In genomic region chr1:125693541-125693940, GRCm38 (mm10) we compare ENCODE assay signal across 31 mouse cellular contexts. TPM values are rescaled to one million over a fixed set of nuclear protein-coding genes. Genes with fewer than 3 reads are reported as not detected.
DNase-seq lines count a peak whose midpoint lies in the region; ATAC-seq and TF ChIP-seq lines count a peak whose summit lies in the region.
"Had no signal": no experiment of that assay in that cellular context is flagged by ENCODE, and none has a peak within 500 bp of the region (broad histone marks: within the 10 kb centered on the region; RNA-seq: fewer than 3 reads in every experiment).

No protein-coding gene starts in this region.

- no peak for TF ChIP-seq EP300 in stomach, postnatal 0 days (optimal IDR thresholded peaks at IDR 0.05)

- peak; percentile 14 for DNase-seq in kidney, adult 9 months
- DNase-seq in adipocyte (ENCODE audit: low spot score): peak; percentile 66
- DNase-seq in stomach, postnatal 0 days (ENCODE audit: low spot score): no peak
- DNase-seq: adrenal gland, postnatal 10 days; cerebellum, adult 2 months; cerebellum, postnatal 36 days; embryo, embryonic 11 days; gastrocnemius, postnatal 10 days; heart, postnatal 10 days; left cerebral cortex, postnatal 4 days; right cerebral cortex, adult 18-20 months; right cerebral cortex, postnatal 4 days; thymus, adult 18-20 months; thymus, postnatal 4 days had no signal

- no peaks in the 10 kb centered on the region for H3K36me3 ChIP-seq in kidney, embryonic 14.5 days (ENCODE audit: control insufficient read depth, insufficient read depth, low read length)
- H3K36me3 ChIP-seq in liver, embryonic 15.5 days (replicated peaks): no peaks in the 10 kb centered on the region
- no peaks in the 10 kb centered on the region for H3K36me3 ChIP-seq in liver, embryonic 12.5 days
- no peaks in the 10 kb centered on the region for H3K36me3 ChIP-seq in stomach, postnatal 0 days (ENCODE audit: control insufficient read depth, insufficient read depth, low read length)
- no peaks in the 10 kb centered on the region for H3K36me3 ChIP-seq in midbrain, embryonic 16.5 days (ENCODE audit: control insufficient read depth, insufficient read depth, low read length)
- H3K36me3 ChIP-seq: embryonic facial prominence, embryonic 15.5 days; hindbrain, embryonic 10.5 days; intestine, embryonic 15.5 days; limb, embryonic 15.5 days; lung, embryonic 15.5 days; midbrain, embryonic 15.5 days; stomach, embryonic 15.5 days had no signal

- no peak for TF ChIP-seq CTCF in stomach, postnatal 0 days (IDR thresholded peaks at IDR 0.05; ENCODE audit: low read depth)

- no peak overlapping the region for H3K9ac ChIP-seq in kidney, embryonic 14.5 days (ENCODE audit: low read depth, low read length)
- no peak overlapping the region for H3K9ac ChIP-seq in liver, embryonic 15.5 days
- H3K9ac ChIP-seq in liver, embryonic 12.5 days: no peak overlapping the region
- H3K9ac ChIP-seq in stomach, postnatal 0 days (ENCODE audit: low read length): no peak overlapping the region
- H3K9ac ChIP-seq in midbrain, embryonic 16.5 days (ENCODE audit: low read depth, low read length): no peak overlapping the region
- H3K9ac ChIP-seq: embryonic facial prominence, embryonic 15.5 days; intestine, embryonic 15.5 days; limb, embryonic 15.5 days; lung, embryonic 15.5 days; midbrain, embryonic 15.5 days; stomach, embryonic 15.5 days had no signal

- no peak for ATAC-seq in kidney, embryonic 14.5 days (ENCODE audit: low FRiP score, low TSS enrichment)
- ATAC-seq in liver, embryonic 15.5 days (ENCODE audit: insufficient read depth): no peak
- ATAC-seq in liver, embryonic 12.5 days: no peak
- no peak for ATAC-seq in stomach, postnatal 0 days (ENCODE audit: low FRiP score, low TSS enrichment)
- no peak for ATAC-seq in midbrain, embryonic 16.5 days
- ATAC-seq: activated CD4-positive, CD25-positive, alpha-beta regulatory T cell, adult 4 months; forebrain, embryonic 16.5 days; hindbrain, embryonic 16.5 days; midbrain, embryonic 15.5 days had no signal

- H3K27me3 ChIP-seq in kidney, embryonic 14.5 days (ENCODE audit: control insufficient read depth, insufficient read depth, low read length): no peaks in the 10 kb centered on the region
- no peaks in the 10 kb centered on the region for H3K27me3 ChIP-seq in liver, embryonic 15.5 days
- H3K27me3 ChIP-seq in liver, embryonic 12.5 days (replicated peaks): no peaks in the 10 kb centered on the region
- H3K27me3 ChIP-seq in stomach, postnatal 0 days (ENCODE audit: control insufficient read depth, insufficient read depth, low read length): no peaks in the 10 kb centered on the region
- H3K27me3 ChIP-seq in midbrain, embryonic 16.5 days (ENCODE audit: control insufficient read depth, insufficient read depth, low read depth, low read length): no peaks in the 10 kb centered on the region
- H3K27me3 ChIP-seq: embryonic facial prominence, embryonic 15.5 days; intestine, embryonic 15.5 days; limb, embryonic 15.5 days; lung, embryonic 15.5 days; midbrain, embryonic 15.5 days; stomach, embryonic 15.5 days had no signal

- no peak overlapping the region for H3K4me3 ChIP-seq in kidney, embryonic 14.5 days (ENCODE audit: low read length)
- no peak overlapping the region for H3K4me3 ChIP-seq in liver, embryonic 15.5 days (replicated peaks)
- no peak overlapping the region for H3K4me3 ChIP-seq in liver, embryonic 12.5 days
- H3K4me3 ChIP-seq in stomach, postnatal 0 days (ENCODE audit: low read depth, low read length): no peak overlapping the region
- no peak overlapping the region for H3K4me3 ChIP-seq in midbrain, embryonic 16.5 days (ENCODE audit: low read depth, low read length)
- H3K4me3 ChIP-seq: embryonic facial prominence, embryonic 15.5 days; hindbrain, embryonic 10.5 days; intestine, embryonic 15.5 days; limb, embryonic 15.5 days; lung, embryonic 15.5 days; midbrain, embryonic 15.5 days; stomach, embryonic 15.5 days had no signal

- H3K4me2 ChIP-seq in kidney, embryonic 14.5 days (replicated peaks; ENCODE audit: low read depth, low read length): no peak overlapping the region
- no peak overlapping the region for H3K4me2 ChIP-seq in liver, embryonic 15.5 days
- no peak overlapping the region for H3K4me2 ChIP-seq in liver, embryonic 12.5 days
- no peak overlapping the region for H3K4me2 ChIP-seq in stomach, postnatal 0 days (replicated peaks; ENCODE audit: low read depth)
- H3K4me2 ChIP-seq in midbrain, embryonic 16.5 days (ENCODE audit: low read length): no peak overlapping the region
- H3K4me2 ChIP-seq: embryonic facial prominence, embryonic 15.5 days; heart, embryonic 11.5 days; limb, embryonic 15.5 days; lung, embryonic 15.5 days; midbrain, embryonic 15.5 days; stomach, embryonic 15.5 days had no signal

- no peaks in the 10 kb centered on the region for H3K9me3 ChIP-seq in kidney, embryonic 14.5 days (ENCODE audit: control insufficient read depth, low read length)
- H3K9me3 ChIP-seq in liver, embryonic 15.5 days (replicated peaks): no peaks in the 10 kb centered on the region
- H3K9me3 ChIP-seq in liver, embryonic 12.5 days (replicated peaks): no peaks in the 10 kb centered on the region
- H3K9me3 ChIP-seq in stomach, postnatal 0 days (ENCODE audit: control insufficient read depth, low read length): no peaks in the 10 kb centered on the region
- no peaks in the 10 kb centered on the region for H3K9me3 ChIP-seq in midbrain, embryonic 16.5 days (replicated peaks; ENCODE audit: control insufficient read depth, low read length, poor library complexity, severe bottlenecking)
- H3K9me3 ChIP-seq: embryonic facial prominence, embryonic 15.5 days; hindbrain, embryonic 10.5 days; intestine, embryonic 15.5 days; limb, embryonic 15.5 days; lung, embryonic 15.5 days; midbrain, embryonic 15.5 days; stomach, embryonic 15.5 days had no signal

- H3K27ac ChIP-seq in kidney, embryonic 14.5 days (ENCODE audit: low read depth, low read length): no peak overlapping the region
- H3K27ac ChIP-seq in liver, embryonic 15.5 days (replicated peaks): 0 out of 2 replicates have a peak overlapping the region, but pooled peaks have one; percentile 41
- H3K27ac ChIP-seq in liver, embryonic 12.5 days: no peak overlapping the region
- H3K27ac ChIP-seq in stomach, postnatal 0 days (replicated peaks): 0 out of 2 replicates have a peak overlapping the region, but pooled peaks have one; percentile 35
- H3K27ac ChIP-seq in midbrain, embryonic 16.5 days (ENCODE audit: low read length): no peak overlapping the region
- H3K27ac ChIP-seq: embryonic facial prominence, embryonic 15.5 days; hindbrain, embryonic 10.5 days; intestine, embryonic 15.5 days; limb, embryonic 15.5 days; lung, embryonic 15.5 days; macrophage; midbrain, embryonic 15.5 days; stomach, embryonic 15.5 days had no signal

- H3K4me1 ChIP-seq in kidney, embryonic 14.5 days (ENCODE audit: control insufficient read depth, insufficient read depth, low read length): no peaks in the 10 kb centered on the region
- H3K4me1 ChIP-seq in liver, embryonic 15.5 days (replicated peaks): no peaks in the 10 kb centered on the region
- H3K4me1 ChIP-seq in liver, embryonic 12.5 days: no peaks in the 10 kb centered on the region
- H3K4me1 ChIP-seq in stomach, postnatal 0 days (replicated peaks; ENCODE audit: control insufficient read depth, insufficient read depth): no peaks in the 10 kb centered on the region; the same call in 1 of the 2 replicates
- H3K4me1 ChIP-seq in midbrain, embryonic 16.5 days (ENCODE audit: control insufficient read depth, insufficient read depth, low read length): no peaks in the 10 kb centered on the region
- H3K4me1 ChIP-seq: embryonic facial prominence, embryonic 15.5 days; hindbrain, embryonic 10.5 days; lung, embryonic 15.5 days; midbrain, embryonic 15.5 days; stomach, embryonic 15.5 days had no signal

RNA-seq across cellular contexts. Expression of gene Gpr39, which starts 16.7 kb away (rescaled TPM):
- polyA plus RNA-seq in kidney, embryonic 14.5 days (2014; fragmentation: Nextera tagmentation; extraction: Ambion mirVana): 2.8 and 3.7 TPM in 2 replicates
- polyA plus RNA-seq in liver, embryonic 15.5 days (2015; fragmentation: Nextera tagmentation; extraction: Ambion mirVana): 3.2 and 3.5 TPM in 2 replicates
- 3.6 and 4.3 TPM in 2 replicates for polyA plus RNA-seq in liver, embryonic 12.5 days (2016; fragmentation: Nextera tagmentation; extraction: Ambion mirVana)
- polyA plus RNA-seq in stomach, postnatal 0 days (2015; fragmentation: Nextera tagmentation; extraction: Ambion mirVana): 10.2 and 10.4 TPM in 2 replicates
- polyA plus RNA-seq in midbrain, embryonic 16.5 days (2015; fragmentation: Nextera tagmentation; extraction: Ambion mirVana): 0.09 and 0.41 TPM in 2 replicates
- polyA plus RNA-seq: activated CD4-positive, CD25-positive, alpha-beta regulatory T cell, adult 4 months; forebrain, embryonic 16.5 days; macrophage; midbrain, embryonic 15.5 days; neural tube, embryonic 14.5 days had no signal

Comparison
In these comparisons a context has a peak if more than half of its experiments do, and no peak if none do; other contexts are left out.
1. H3K27ac ChIP-seq: peak in liver, embryonic 15.5 days (single experiment) and stomach, postnatal 0 days (single experiment); none in kidney, embryonic 14.5 days (single experiment), liver, embryonic 12.5 days (single experiment) and midbrain, embryonic 16.5 days (single experiment).